Mouse (Mus musculus): Measurements from ENCODE around the gene Acsl3. TPM values are rescaled to one million over a fixed set of nuclear protein-coding genes. Genes with fewer than 3 reads are reported as not detected.

Gene Acsl3
- polyA plus RNA-seq, 1 experiment from 2014 or later: 76.8 TPM

- Histone ChIP-seq H3K4me3 (no peak overlapping the region), H3K27ac (no peak overlapping the region), H3K36me3 (no peaks in the 10 kb centered on the region), H3K27me3 (no peaks in the 10 kb centered on the region), H3K4me1 (peaks cover 11% of the 10 kb centered on the region), H3K4me2 (replicated peaks) (no peak overlapping the region), H3K9ac (no peak overlapping the region), H3K9me3 (no peaks in the 10 kb centered on the region)
- ATAC-seq (ENCODE audit: low FRiP score, low read depth): no peak
- WGBS: 61% methylated on average over 3 of the region's 3 CpGs
These were observed 67.5 kb downstream of the Acsl3 start for GRCm38 (mm10) chr1:78725191-78725490.

GRCm38 (mm10) chr1:78725617-78726223 is 68.1 kb downstream of the Acsl3 start:
- Histone ChIP-seq H3K9me3 (no peaks in the 10 kb centered on the region), H3K9ac (no peak overlapping the region), H3K4me3 (no peak overlapping the region), H3K27me3 (no peaks in the 10 kb centered on the region), H3K36me3 (no peaks in the 10 kb centered on the region), H3K4me1 (peaks cover 11% of the 10 kb centered on the region), H3K4me2 (replicated peaks) (no peak overlapping the region), H3K27ac (no peak overlapping the region)
- WGBS: 47% methylated on average over 6 of the region's 6 CpGs
- ATAC-seq (ENCODE audit: low FRiP score, low read depth): no peak

- 69% methylated on average over 9 of the region's 9 CpGs for WGBS
- Histone ChIP-seq H3K27ac (no peak overlapping the region), H3K4me1 (peaks cover 6% of the 10 kb centered on the region), H3K9me3 (peaks cover 4% of the 10 kb centered on the region; the same call in 1 of the 2 replicates), H3K4me3 (no peak overlapping the region), H3K4me2 (replicated peaks) (no peak overlapping the region), H3K9ac (no peak overlapping the region), H3K36me3 (no peaks in the 10 kb centered on the region), H3K27me3 (no peaks in the 10 kb centered on the region)
- no peak for ATAC-seq (ENCODE audit: low FRiP score, low read depth)
These were observed 72.6 kb downstream of the Acsl3 start for GRCm38 (mm10) chr1:78730114-78730720.

GRCm38 (mm10) chr1:78732290-78732689 is 74.7 kb downstream of the Acsl3 start:
- WGBS: 87% methylated on average over 9 of the region's 9 CpGs
- H3K4me1 ChIP-seq: no peaks in the 10 kb centered on the region
- H3K36me3 ChIP-seq: no peaks in the 10 kb centered on the region
- H3K4me3 ChIP-seq: no peak overlapping the region
- peaks cover 4% of the 10 kb centered on the region; the same call in 1 of the 2 replicates for H3K9me3 ChIP-seq
- ATAC-seq (ENCODE audit: low FRiP score, low read depth): no peak
- no peak overlapping the region for H3K9ac ChIP-seq
- H3K27me3 ChIP-seq: no peaks in the 10 kb centered on the region
- H3K27ac ChIP-seq: no peak overlapping the region
- no peak overlapping the region for H3K4me2 ChIP-seq (replicated peaks)

- no peak overlapping the region for H3K27ac ChIP-seq
- ATAC-seq (ENCODE audit: low FRiP score, low read depth): no peak
- 69% methylated on average over 17 of the region's 17 CpGs for WGBS
These were observed 76.8 kb downstream of the Acsl3 start for GRCm38 (mm10) chr1:78734261-78735000.

GRCm38 (mm10) chr1:78737646-78738045 is 80.0 kb downstream of the Acsl3 start:
- no peak for ATAC-seq (ENCODE audit: low FRiP score, low read depth)

More at GRCm38 (mm10) chr1:78734261-78735000, 76.8 kb downstream of the Acsl3 start:
- Histone ChIP-seq H3K4me3 (no peak overlapping the region), H3K9me3 (peaks cover 4% of the 10 kb centered on the region; the same call in 1 of the 2 replicates), H3K9ac (no peak overlapping the region), H3K4me2 (replicated peaks) (no peak overlapping the region), H3K4me1 (peaks cover 3% of the 10 kb centered on the region; the same call in 1 of the 2 replicates), H3K36me3 (no peaks in the 10 kb centered on the region), H3K27me3 (no peaks in the 10 kb centered on the region)

GRCm38 (mm10) chr1:78740676-78741075 is 83.1 kb downstream of the Acsl3 start:
- no peak for ATAC-seq (ENCODE audit: low FRiP score, low read depth)
- Histone ChIP-seq H3K27me3 (no peaks in the 10 kb centered on the region), H3K27ac (no peak overlapping the region), H3K36me3 (no peaks in the 10 kb centered on the region), H3K4me1 (peaks cover 3% of the 10 kb centered on the region; the same call in 1 of the 2 replicates), H3K9me3 (no peaks in the 10 kb centered on the region), H3K4me2 (replicated peaks) (no peak overlapping the region), H3K4me3 (no peak overlapping the region), H3K9ac (no peak overlapping the region)
- 95% methylated on average over 11 of the region's 11 CpGs for WGBS

More at GRCm38 (mm10) chr1:78737646-78738045, 80.0 kb downstream of the Acsl3 start:
- Histone ChIP-seq H3K4me1 (peaks cover 3% of the 10 kb centered on the region; the same call in 1 of the 2 replicates), H3K4me3 (no peak overlapping the region), H3K9me3 (0 out of 2 replicates have a peak, but pooled peaks cover 4% of the 10 kb centered on the region), H3K27me3 (no peaks in the 10 kb centered on the region), H3K4me2 (replicated peaks) (no peak overlapping the region), H3K27ac (no peak overlapping the region), H3K9ac (no peak overlapping the region), H3K36me3 (no peaks in the 10 kb centered on the region)
- 43% methylated on average over 5 of the region's 5 CpGs for WGBS

GRCm38 (mm10) chr1:78742198-78742597 is 84.6 kb downstream of the Acsl3 start:
- no peak for ATAC-seq (ENCODE audit: low FRiP score, low read depth)
- H3K27ac ChIP-seq: no peak overlapping the region
- H3K4me1 ChIP-seq: peaks cover 3% of the 10 kb centered on the region; the same call in 1 of the 2 replicates
- H3K27me3 ChIP-seq: no peaks in the 10 kb centered on the region
- no peak overlapping the region for H3K4me2 ChIP-seq (replicated peaks)
- H3K9ac ChIP-seq: no peak overlapping the region
- H3K4me3 ChIP-seq: no peak overlapping the region
- no peaks in the 10 kb centered on the region for H3K36me3 ChIP-seq
- 85% methylated on average over 12 of the region's 12 CpGs for WGBS
- H3K9me3 ChIP-seq: no peaks in the 10 kb centered on the region

- H3K27ac ChIP-seq: no peak overlapping the region
- WGBS: 85% methylated on average over 4 of the region's 4 CpGs
These were observed 85.7 kb downstream of the Acsl3 start for GRCm38 (mm10) chr1:78743318-78743717.

GRCm38 (mm10) chr1:78745230-78745777 is 87.7 kb downstream of the Acsl3 start:
- Histone ChIP-seq H3K9me3 (no peaks in the 10 kb centered on the region), H3K36me3 (no peaks in the 10 kb centered on the region), H3K27ac (no peak overlapping the region), H3K27me3 (no peaks in the 10 kb centered on the region), H3K4me2 (replicated peaks) (no peak overlapping the region), H3K4me3 (no peak overlapping the region), H3K9ac (no peak overlapping the region), H3K4me1 (no peaks in the 10 kb centered on the region)
- peak; percentile 66 for ATAC-seq (ENCODE audit: low FRiP score, low read depth)
- WGBS: 57% methylated on average over 5 of the region's 5 CpGs

More at GRCm38 (mm10) chr1:78743318-78743717, 85.7 kb downstream of the Acsl3 start:
- no peak overlapping the region for H3K4me2 ChIP-seq (replicated peaks)
- H3K36me3 ChIP-seq: no peaks in the 10 kb centered on the region
- H3K4me3 ChIP-seq: no peak overlapping the region
- H3K9me3 ChIP-seq: no peaks in the 10 kb centered on the region
- no peaks in the 10 kb centered on the region for H3K27me3 ChIP-seq
- H3K4me1 ChIP-seq: no peaks in the 10 kb centered on the region
- H3K9ac ChIP-seq: no peak overlapping the region
- ATAC-seq (ENCODE audit: low FRiP score, low read depth): no peak

Data from limb, embryonic 13.5 days (tissue).